Mouse (Mus musculus): ENCODE results near the gene Tgm2. TPM values are rescaled to one million over a fixed set of nuclear protein-coding genes. Genes with fewer than 3 reads are reported as not detected.
A peak's percentile ranks its signal among the peaks of the same experiment; 100 is the strongest.

Gene Tgm2
- polyA plus RNA-seq, 1 experiment from 2014 or later: 1.7 TPM

- H3K4me2 ChIP-seq (ENCODE audit: low read depth, severe bottlenecking): no peak overlapping the region
- H3K27ac ChIP-seq (replicated peaks; ENCODE audit: low read depth, low read length): no peak overlapping the region
- DNase-seq (ENCODE audit: low spot score) (no peak), ATAC-seq (ENCODE audit: insufficient number of reproducible peaks, low FRiP score, low TSS enrichment, low read depth) (no peak)
- H3K4me3 ChIP-seq (ENCODE audit: low read depth, low read length): no peak overlapping the region
- no peaks in the 10 kb centered on the region for H3K27me3 ChIP-seq (ENCODE audit: control insufficient read depth, insufficient read depth, low read length)
- no peak overlapping the region for H3K9ac ChIP-seq (ENCODE audit: low read length)
- no peaks in the 10 kb centered on the region for H3K9me3 ChIP-seq (ENCODE audit: control insufficient read depth, low read length)
- no peaks in the 10 kb centered on the region for H3K36me3 ChIP-seq (ENCODE audit: control insufficient read depth, insufficient read depth, low read length)
- no peaks in the 10 kb centered on the region for H3K4me1 ChIP-seq (ENCODE audit: control insufficient read depth, insufficient read depth, low read length)
- 61% methylated on average over 8 of the region's 8 CpGs for WGBS
These were observed 36.7 kb downstream of the Tgm2 start for GRCm38 (mm10) chr2:158109516-158109915.

GRCm38 (mm10) chr2:158106947-158107587 is 39.2 kb downstream of the Tgm2 start:
- no peak for ATAC-seq (ENCODE audit: insufficient number of reproducible peaks, low FRiP score, low TSS enrichment, low read depth)
- H3K9me3 ChIP-seq (ENCODE audit: control insufficient read depth, low read length): no peaks in the 10 kb centered on the region
- H3K4me2 ChIP-seq (ENCODE audit: low read depth, severe bottlenecking): no peak overlapping the region
- H3K4me1 ChIP-seq (ENCODE audit: control insufficient read depth, insufficient read depth, low read length): no peaks in the 10 kb centered on the region
- no peak overlapping the region for H3K4me3 ChIP-seq (ENCODE audit: low read depth, low read length)
- H3K36me3 ChIP-seq (ENCODE audit: control insufficient read depth, insufficient read depth, low read length): no peaks in the 10 kb centered on the region
- H3K27me3 ChIP-seq (ENCODE audit: control insufficient read depth, insufficient read depth, low read length): no peaks in the 10 kb centered on the region
- peak; percentile 68 for DNase-seq (ENCODE audit: low spot score)
- no peak overlapping the region for H3K9ac ChIP-seq (ENCODE audit: low read length)
- no peak overlapping the region for H3K27ac ChIP-seq (replicated peaks; ENCODE audit: low read depth, low read length)
- WGBS: 41% methylated on average over 6 of the region's 6 CpGs

GRCm38 (mm10) chr2:158105605-158106004 is 40.6 kb downstream of the Tgm2 start:
- no peaks in the 10 kb centered on the region for H3K4me1 ChIP-seq (ENCODE audit: control insufficient read depth, insufficient read depth, low read length)
- no peaks in the 10 kb centered on the region for H3K27me3 ChIP-seq (ENCODE audit: control insufficient read depth, insufficient read depth, low read length)
- H3K9me3 ChIP-seq (ENCODE audit: control insufficient read depth, low read length): no peaks in the 10 kb centered on the region
- ATAC-seq (ENCODE audit: insufficient number of reproducible peaks, low FRiP score, low TSS enrichment, low read depth) (no peak), DNase-seq (ENCODE audit: low spot score) (no peak)
- H3K27ac ChIP-seq (replicated peaks; ENCODE audit: low read depth, low read length): no peak overlapping the region
- 90% methylated on average over 6 of the region's 6 CpGs for WGBS
- no peak overlapping the region for H3K9ac ChIP-seq (ENCODE audit: low read length)
- H3K36me3 ChIP-seq (ENCODE audit: control insufficient read depth, insufficient read depth, low read length): no peaks in the 10 kb centered on the region
- no peak overlapping the region for H3K4me3 ChIP-seq (ENCODE audit: low read depth, low read length)
- H3K4me2 ChIP-seq (ENCODE audit: low read depth, severe bottlenecking): no peak overlapping the region

GRCm38 (mm10) chr2:158104966-158105365 is 41.3 kb downstream of the Tgm2 start:
- WGBS: 43% methylated on average over 6 of the region's 6 CpGs

GRCm38 (mm10) chr2:158101768-158102167 is 44.5 kb downstream of the Tgm2 start:
- WGBS: 82% methylated on average over 5 of the region's 5 CpGs
- H3K36me3 ChIP-seq (ENCODE audit: control insufficient read depth, insufficient read depth, low read length): no peaks in the 10 kb centered on the region

More at GRCm38 (mm10) chr2:158104966-158105365, 41.3 kb downstream of the Tgm2 start:
- Histone ChIP-seq H3K4me2 (ENCODE audit: low read depth, severe bottlenecking) (no peak overlapping the region), H3K36me3 (ENCODE audit: control insufficient read depth, insufficient read depth, low read length) (no peaks in the 10 kb centered on the region), H3K27ac (replicated peaks; ENCODE audit: low read depth, low read length) (no peak overlapping the region), H3K27me3 (ENCODE audit: control insufficient read depth, insufficient read depth, low read length) (no peaks in the 10 kb centered on the region), H3K9me3 (ENCODE audit: control insufficient read depth, low read length) (no peaks in the 10 kb centered on the region), H3K4me1 (ENCODE audit: control insufficient read depth, insufficient read depth, low read length) (no peaks in the 10 kb centered on the region), H3K4me3 (ENCODE audit: low read depth, low read length) (no peak overlapping the region), H3K9ac (ENCODE audit: low read length) (no peak overlapping the region)
- DNase-seq (ENCODE audit: low spot score) (no peak), ATAC-seq (ENCODE audit: insufficient number of reproducible peaks, low FRiP score, low TSS enrichment, low read depth) (no peak)

GRCm38 (mm10) chr2:158099537-158099936 is 46.7 kb downstream of the Tgm2 start:
- Histone ChIP-seq H3K4me1 (ENCODE audit: control insufficient read depth, insufficient read depth, low read length) (no peaks in the 10 kb centered on the region), H3K27ac (replicated peaks; ENCODE audit: low read depth, low read length) (no peak overlapping the region), H3K4me3 (ENCODE audit: low read depth, low read length) (no peak overlapping the region), H3K9me3 (ENCODE audit: control insufficient read depth, low read length) (no peaks in the 10 kb centered on the region), H3K4me2 (ENCODE audit: low read depth, severe bottlenecking) (no peak overlapping the region), H3K9ac (ENCODE audit: low read length) (no peak overlapping the region), H3K36me3 (ENCODE audit: control insufficient read depth, insufficient read depth, low read length) (no peaks in the 10 kb centered on the region), H3K27me3 (ENCODE audit: control insufficient read depth, insufficient read depth, low read length) (no peaks in the 10 kb centered on the region)
- DNase-seq (ENCODE audit: low spot score) (no peak), ATAC-seq (ENCODE audit: insufficient number of reproducible peaks, low FRiP score, low TSS enrichment, low read depth) (no peak)
- 78% methylated on average over 3 of the region's 3 CpGs for WGBS

More at GRCm38 (mm10) chr2:158101768-158102167, 44.5 kb downstream of the Tgm2 start:
- no peak for ATAC-seq (ENCODE audit: insufficient number of reproducible peaks, low FRiP score, low TSS enrichment, low read depth)
- H3K4me3 ChIP-seq (ENCODE audit: low read depth, low read length): no peak overlapping the region
- no peak overlapping the region for H3K27ac ChIP-seq (replicated peaks; ENCODE audit: low read depth, low read length)
- no peaks in the 10 kb centered on the region for H3K27me3 ChIP-seq (ENCODE audit: control insufficient read depth, insufficient read depth, low read length)
- H3K9me3 ChIP-seq (ENCODE audit: control insufficient read depth, low read length): no peaks in the 10 kb centered on the region
- no peaks in the 10 kb centered on the region for H3K4me1 ChIP-seq (ENCODE audit: control insufficient read depth, insufficient read depth, low read length)
- no peak overlapping the region for H3K4me2 ChIP-seq (ENCODE audit: low read depth, severe bottlenecking)
- DNase-seq (ENCODE audit: low spot score): no peak
- no peak overlapping the region for H3K9ac ChIP-seq (ENCODE audit: low read length)

- no peaks in the 10 kb centered on the region for H3K9me3 ChIP-seq (ENCODE audit: control insufficient read depth, low read length)
- no peaks in the 10 kb centered on the region for H3K27me3 ChIP-seq (ENCODE audit: control insufficient read depth, insufficient read depth, low read length)
- no peak for ATAC-seq (ENCODE audit: insufficient number of reproducible peaks, low FRiP score, low TSS enrichment, low read depth)
- H3K36me3 ChIP-seq (ENCODE audit: control insufficient read depth, insufficient read depth, low read length): no peaks in the 10 kb centered on the region
- H3K4me1 ChIP-seq (ENCODE audit: control insufficient read depth, insufficient read depth, low read length): no peaks in the 10 kb centered on the region
- H3K4me2 ChIP-seq (ENCODE audit: low read depth, severe bottlenecking): no peak overlapping the region
- 80% methylated on average over 5 of the region's 5 CpGs for WGBS
- no peak overlapping the region for H3K4me3 ChIP-seq (ENCODE audit: low read depth, low read length)
- no peak for DNase-seq (ENCODE audit: low spot score)
- H3K9ac ChIP-seq (ENCODE audit: low read length): no peak overlapping the region
- H3K27ac ChIP-seq (replicated peaks; ENCODE audit: low read depth, low read length): no peak overlapping the region
These were observed 47.5 kb downstream of the Tgm2 start for GRCm38 (mm10) chr2:158098730-158099129.

- Histone ChIP-seq H3K4me3 (ENCODE audit: low read depth, low read length) (no peak overlapping the region), H3K9me3 (ENCODE audit: control insufficient read depth, low read length) (no peaks in the 10 kb centered on the region), H3K4me2 (ENCODE audit: low read depth, severe bottlenecking) (no peak overlapping the region), H3K9ac (ENCODE audit: low read length) (no peak overlapping the region), H3K4me1 (ENCODE audit: control insufficient read depth, insufficient read depth, low read length) (no peaks in the 10 kb centered on the region), H3K27ac (replicated peaks; ENCODE audit: low read depth, low read length) (no peak overlapping the region), H3K27me3 (ENCODE audit: control insufficient read depth, insufficient read depth, low read length) (no peaks in the 10 kb centered on the region), H3K36me3 (ENCODE audit: control insufficient read depth, insufficient read depth, low read length) (no peaks in the 10 kb centered on the region)
- ATAC-seq (ENCODE audit: insufficient number of reproducible peaks, low FRiP score, low TSS enrichment, low read depth): no peak
- DNase-seq (ENCODE audit: low spot score): no peak
- WGBS: 81% methylated on average over 5 of the region's 5 CpGs
These were observed 49.2 kb downstream of the Tgm2 start for GRCm38 (mm10) chr2:158097071-158097470.

- no peak overlapping the region for H3K4me2 ChIP-seq (ENCODE audit: low read depth, severe bottlenecking)
- no peak overlapping the region for H3K9ac ChIP-seq (ENCODE audit: low read length)
- 67% methylated on average over 5 of the region's 5 CpGs for WGBS
- H3K36me3 ChIP-seq (ENCODE audit: control insufficient read depth, insufficient read depth, low read length): no peaks in the 10 kb centered on the region
- H3K4me1 ChIP-seq (ENCODE audit: control insufficient read depth, insufficient read depth, low read length): no peaks in the 10 kb centered on the region
- no peak for ATAC-seq (ENCODE audit: insufficient number of reproducible peaks, low FRiP score, low TSS enrichment, low read depth)
- no peak overlapping the region for H3K4me3 ChIP-seq (ENCODE audit: low read depth, low read length)
- H3K27me3 ChIP-seq (ENCODE audit: control insufficient read depth, insufficient read depth, low read length): no peaks in the 10 kb centered on the region
- no peak for DNase-seq (ENCODE audit: low spot score)
- no peak overlapping the region for H3K27ac ChIP-seq (replicated peaks; ENCODE audit: low read depth, low read length)
- no peaks in the 10 kb centered on the region for H3K9me3 ChIP-seq (ENCODE audit: control insufficient read depth, low read length)
These were observed 51.4 kb downstream of the Tgm2 start for GRCm38 (mm10) chr2:158094846-158095245.

All from limb, embryonic 11.5 days (tissue).